Mouse (Mus musculus) neural tube, embryonic 13.5 days (tissue): ENCODE measurements around the gene B3glct. TPM values are rescaled to one million over a fixed set of nuclear protein-coding genes. Genes with fewer than 3 reads are reported as not detected.

Source experiments
- ATAC-seq: fragments of 200-750 bp; cut with Nextera tagmentation; 2 replicates; pipeline ENCODE4 v1.8.0; 2017; ENCODE audit warnings: low read depth, mild to moderate bottlenecking, moderate TSS enrichment, moderate library complexity
- H3K27ac ChIP-seq: fragments of 300-500 bp; sonication (generic); replicated peaks from 2 replicates; pipeline ENCODE4 v1.5.1; 2015; ENCODE audit warnings: moderate library complexity, mild to moderate bottlenecking, inconsistent platforms
- H3K27me3 ChIP-seq: fragments of 300-500 bp; sonication (generic); 2 replicates; pipeline ENCODE4 v1.6.1; 2015; ENCODE audit warnings: mild to moderate bottlenecking, inconsistent platforms
- H3K36me3 ChIP-seq: fragments of 300-500 bp; sonication (generic); 2 replicates; pipeline ENCODE4 v1.6.1; 2015; ENCODE audit warnings: mild to moderate bottlenecking, inconsistent platforms
- H3K4me1 ChIP-seq: fragments of 300-500 bp; sonication (generic); replicated peaks from 2 replicates; pipeline ENCODE4 v1.6.1; 2015; ENCODE audit warnings: inconsistent platforms
- H3K4me2 ChIP-seq: fragments of 300-500 bp; sonication (generic); 2 replicates; pipeline ENCODE4 v1.6.1; 2015; ENCODE audit warnings: inconsistent platforms, mild to moderate bottlenecking, moderate library complexity
- H3K4me3 ChIP-seq: fragments of 300-500 bp; sonication (generic); 2 replicates; pipeline ENCODE4 v1.5.1; 2015; ENCODE audit warnings: mild to moderate bottlenecking, inconsistent platforms
- H3K9ac ChIP-seq: fragments of 300-500 bp; sonication (generic); 2 replicates; pipeline ENCODE4 v1.6.1; 2015; ENCODE audit warnings: moderate library complexity, mild to moderate bottlenecking, inconsistent platforms
- H3K9me3 ChIP-seq: fragments of 300-500 bp; sonication (generic); 2 replicates; pipeline ENCODE4 v1.6.1; 2016; ENCODE audit warnings: inconsistent platforms
- WGBS: fragments of 180-500 bp; shearing (Covaris S2); methylation state at CpG from one replicate; pipeline ENCODE4 v1.1.7; 2015; 5-methylcytosine and 5-hydroxymethylcytosine counted together
- polyA plus RNA-seq: library from polyadenylated mRNA; unstranded; fragments of >200 nt; fragmentation: Nextera tagmentation; extraction: Ambion mirVana; gene quantifications from 2 replicates; pipeline ENCODE4 v1.2.1, GENCODE M21; 2015

The B3glct gene
- polyA plus RNA-seq, 1 experiment from 2014 or later = 16.1 TPM

DNA sequence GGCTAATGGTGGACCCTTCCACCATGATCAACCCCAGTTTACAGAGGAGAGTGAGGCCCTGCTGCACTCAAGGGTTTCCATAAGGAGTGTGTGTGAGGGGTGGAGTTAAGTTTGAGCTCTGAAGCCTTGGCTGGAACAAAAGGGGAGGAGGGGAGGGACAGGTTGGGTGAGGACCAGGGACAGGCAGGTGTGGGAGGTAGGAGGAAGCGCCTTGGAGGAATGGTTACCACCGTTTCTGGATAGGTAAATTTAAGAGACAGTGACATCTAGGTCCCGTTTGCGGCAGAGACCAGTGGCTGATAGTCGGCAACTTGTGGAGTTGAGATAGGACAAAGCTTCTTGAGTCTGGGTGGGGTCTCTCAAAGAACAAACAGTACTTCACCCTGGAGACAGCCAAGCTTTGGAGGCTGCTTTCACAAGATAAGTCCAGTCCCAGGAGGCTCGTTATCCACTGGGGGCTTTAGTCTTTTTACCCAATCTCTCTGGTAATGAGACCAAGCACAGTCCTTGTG, 29.1 kb upstream of the B3glct start:
- 83% methylated on average over 6 of the region's 6 CpGs for WGBS
- H3K4me2 ChIP-seq = no peak overlapping the region
- ATAC-seq = no peak
- no peaks in the 10 kb centered on the region for H3K9me3 ChIP-seq
- no peaks in the 10 kb centered on the region for H3K27me3 ChIP-seq
- no peaks in the 10 kb centered on the region for H3K36me3 ChIP-seq
- H3K4me1 ChIP-seq = peaks cover 11% of the 10 kb centered on the region; the same call in 1 of the 2 replicates
- H3K4me3 ChIP-seq = no peak overlapping the region
- no peak overlapping the region for H3K27ac ChIP-seq
- no peak overlapping the region for H3K9ac ChIP-seq

DNA sequence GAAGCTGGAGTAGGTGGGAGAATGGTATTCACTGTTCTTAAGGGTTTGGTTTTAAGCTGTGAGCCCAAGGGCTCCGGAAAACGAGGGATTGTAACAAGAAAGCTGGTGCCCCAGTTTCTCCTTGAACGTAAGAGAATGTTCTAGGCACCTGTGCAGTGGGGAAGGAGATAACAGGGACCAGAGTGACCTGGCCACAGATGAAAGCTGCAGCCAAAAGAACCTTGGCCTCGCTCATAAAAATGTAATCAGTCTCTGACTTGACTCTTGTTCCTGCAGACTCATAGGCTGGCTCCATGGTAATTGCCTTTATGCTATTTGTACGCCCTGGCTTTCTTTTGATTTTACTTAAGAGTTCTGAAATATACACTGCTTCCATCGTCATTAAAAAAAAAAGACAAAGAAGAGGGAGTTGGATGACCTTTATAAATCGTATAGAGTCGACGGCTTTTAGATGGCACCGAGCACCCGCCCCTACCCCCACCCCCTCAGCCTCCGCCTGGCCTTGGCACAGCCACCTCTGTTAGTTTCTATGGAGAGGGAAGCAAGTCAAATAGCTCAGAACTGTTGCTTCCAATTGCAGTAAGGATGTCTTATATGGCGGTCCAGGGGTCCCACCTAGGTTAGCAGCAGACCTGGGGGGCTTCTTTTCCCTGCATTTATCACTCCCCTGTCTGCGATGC, 28.4 kb upstream of the B3glct start:
- WGBS = 74% methylated on average over 14 of the region's 14 CpGs
- Histone ChIP-seq H3K27ac (no peak overlapping the region), H3K9me3 (no peaks in the 10 kb centered on the region), H3K4me2 (no peak overlapping the region), H3K36me3 (no peaks in the 10 kb centered on the region), H3K4me3 (no peak overlapping the region), H3K9ac (no peak overlapping the region), H3K4me1 (peaks cover 11% of the 10 kb centered on the region; the same call in 1 of the 2 replicates), H3K27me3 (no peaks in the 10 kb centered on the region)
- no peak for ATAC-seq

DNA sequence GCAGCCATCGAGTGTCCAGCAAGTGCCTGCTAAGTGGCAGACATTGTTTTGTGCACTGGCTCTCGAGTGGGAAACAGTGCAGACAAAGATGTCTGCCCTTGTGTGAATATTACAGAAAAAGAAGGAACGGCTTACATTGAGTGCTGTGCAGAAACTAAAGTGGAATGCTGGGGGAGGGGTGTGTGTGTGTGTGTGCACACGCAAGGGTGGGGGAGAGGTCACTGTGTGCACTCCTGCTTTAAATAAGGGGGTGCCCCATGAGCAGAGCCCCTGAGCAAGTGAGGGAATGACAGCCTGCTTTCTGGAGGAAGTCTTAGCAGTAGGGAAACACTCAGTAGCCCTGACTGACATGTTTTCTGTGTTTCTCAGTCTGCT, 27.9 kb upstream of the B3glct start:
- no peaks in the 10 kb centered on the region for H3K36me3 ChIP-seq
- H3K4me2 ChIP-seq = no peak overlapping the region
- 56% methylated on average over 4 of the region's 4 CpGs for WGBS
- H3K4me1 ChIP-seq = peaks cover 11% of the 10 kb centered on the region; the same call in 1 of the 2 replicates
- H3K9ac ChIP-seq = no peak overlapping the region
- no peak overlapping the region for H3K4me3 ChIP-seq
- H3K9me3 ChIP-seq = no peaks in the 10 kb centered on the region
- no peaks in the 10 kb centered on the region for H3K27me3 ChIP-seq
- H3K27ac ChIP-seq = no peak overlapping the region
- ATAC-seq = no peak

DNA sequence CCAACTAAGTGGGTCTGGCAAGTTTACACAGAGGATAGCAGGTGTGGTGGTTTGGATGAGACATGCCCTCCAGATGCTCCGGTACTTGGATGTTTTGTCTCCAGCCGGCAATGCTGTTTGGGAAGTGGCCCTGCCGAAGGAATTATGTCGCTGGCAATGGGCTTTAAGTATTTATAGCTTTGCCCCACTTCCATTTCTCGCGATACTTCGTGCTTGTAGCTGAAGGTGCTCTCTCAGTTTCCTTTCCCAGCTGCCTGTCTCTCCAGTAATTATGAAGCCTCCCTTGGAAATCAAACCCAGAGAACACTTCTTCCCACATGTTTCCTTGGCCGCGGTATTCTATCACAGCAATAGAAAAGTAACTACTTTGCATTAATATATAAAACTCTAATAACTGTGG, 22.4 kb upstream of the B3glct start:
- ATAC-seq = no peak
- Histone ChIP-seq H3K9ac (no peak overlapping the region), H3K4me1 (no peaks in the 10 kb centered on the region), H3K27ac (no peak overlapping the region), H3K36me3 (no peaks in the 10 kb centered on the region), H3K27me3 (no peaks in the 10 kb centered on the region), H3K4me2 (no peak overlapping the region), H3K4me3 (no peak overlapping the region), H3K9me3 (no peaks in the 10 kb centered on the region)
- WGBS = 81% methylated on average over 9 of the region's 9 CpGs

GRCm38 (mm10) chr5:149658022-149658421, 20.0 kb upstream of the B3glct start:
- H3K27me3 ChIP-seq = no peaks in the 10 kb centered on the region
- H3K9ac ChIP-seq = no peak overlapping the region
- H3K36me3 ChIP-seq = no peaks in the 10 kb centered on the region
- no peak for ATAC-seq
- H3K9me3 ChIP-seq = peaks cover 3% of the 10 kb centered on the region; the same call in 1 of the 2 replicates
- WGBS = 64% methylated on average over 3 of the region's 3 CpGs
- H3K4me2 ChIP-seq = no peak overlapping the region
- H3K27ac ChIP-seq = no peak overlapping the region
- H3K4me1 ChIP-seq = no peaks in the 10 kb centered on the region
- H3K4me3 ChIP-seq = no peak overlapping the region

DNA sequence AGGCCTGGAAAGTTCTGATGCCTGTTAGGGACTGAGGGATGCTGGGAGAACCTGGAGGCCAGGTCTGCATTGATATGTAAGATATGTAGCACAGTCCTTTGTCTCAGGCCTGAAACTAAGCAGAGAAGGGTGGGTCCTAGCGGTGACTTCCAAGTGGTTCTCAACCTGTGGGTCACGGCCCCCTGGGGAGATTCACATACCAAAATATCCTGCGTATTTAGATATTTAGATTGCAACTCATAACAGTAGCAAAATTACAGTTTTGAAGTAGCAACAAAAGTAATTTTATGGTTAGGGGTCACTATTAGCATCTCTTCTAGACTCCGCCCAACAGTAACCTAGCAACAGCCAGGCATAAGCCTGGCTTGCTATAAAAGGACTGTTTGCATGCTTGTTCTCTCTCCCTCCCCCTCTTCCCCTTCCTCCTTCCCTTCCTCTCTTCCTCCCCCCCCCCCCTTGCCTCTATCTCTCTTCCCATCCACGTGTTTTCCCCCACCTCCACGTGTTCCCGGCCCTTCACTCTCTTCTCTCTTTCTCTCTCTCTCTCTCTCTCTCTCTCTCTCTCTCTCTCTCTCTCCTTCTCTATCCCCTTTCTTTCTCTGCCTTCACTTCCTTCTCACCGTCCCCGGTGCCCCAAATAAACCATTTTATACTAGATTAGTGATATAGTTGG, 19.2 kb upstream of the B3glct start:
- peaks cover 3% of the 10 kb centered on the region; the same call in 1 of the 2 replicates for H3K9me3 ChIP-seq
- H3K27me3 ChIP-seq = no peaks in the 10 kb centered on the region
- H3K9ac ChIP-seq = no peak overlapping the region
- ATAC-seq = no peak
- WGBS = 60% methylated on average over 9 of the region's 9 CpGs
- no peak overlapping the region for H3K4me2 ChIP-seq
- no peaks in the 10 kb centered on the region for H3K36me3 ChIP-seq
- no peak overlapping the region for H3K4me3 ChIP-seq
- no peak overlapping the region for H3K27ac ChIP-seq
- no peaks in the 10 kb centered on the region for H3K4me1 ChIP-seq

DNA sequence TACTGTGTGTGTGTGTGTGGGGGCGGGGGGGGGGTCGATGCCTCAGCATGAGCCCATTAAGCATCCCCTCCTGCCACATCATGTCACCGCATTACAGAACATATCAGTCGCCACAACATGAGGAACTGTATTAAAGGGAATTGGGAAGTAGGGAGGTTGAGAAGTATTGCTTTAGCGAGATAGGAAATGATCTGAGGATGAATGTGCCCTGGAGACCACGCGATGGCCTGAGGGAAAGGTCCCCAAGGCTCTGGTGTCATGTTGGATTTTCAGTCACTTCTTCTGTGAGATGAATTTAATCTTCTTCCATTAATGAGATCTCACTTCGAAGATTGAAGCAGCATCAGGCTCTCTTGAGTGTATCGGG, 18.6 kb upstream of the B3glct start:
- Histone ChIP-seq H3K27ac (no peak overlapping the region), H3K9me3 (peaks cover 3% of the 10 kb centered on the region; the same call in 1 of the 2 replicates), H3K4me2 (no peak overlapping the region), H3K4me3 (no peak overlapping the region), H3K27me3 (no peaks in the 10 kb centered on the region), H3K9ac (no peak overlapping the region), H3K36me3 (no peaks in the 10 kb centered on the region), H3K4me1 (no peaks in the 10 kb centered on the region)
- ATAC-seq = no peak
- 58% methylated on average over 9 of the region's 9 CpGs for WGBS

- WGBS = 89% methylated on average over 6 of the region's 6 CpGs
- no peak overlapping the region for H3K4me2 ChIP-seq
- H3K27me3 ChIP-seq = no peaks in the 10 kb centered on the region
- ATAC-seq = no peak
- H3K4me3 ChIP-seq = no peak overlapping the region
- H3K9ac ChIP-seq = no peak overlapping the region
- no peaks in the 10 kb centered on the region for H3K4me1 ChIP-seq
- H3K9me3 ChIP-seq = peaks cover 3% of the 10 kb centered on the region; the same call in 1 of the 2 replicates
- H3K27ac ChIP-seq = no peak overlapping the region
- no peaks in the 10 kb centered on the region for H3K36me3 ChIP-seq
These were observed 16.6 kb upstream of the B3glct start for GRCm38 (mm10) chr5:149661428-149661827.

- Histone ChIP-seq H3K4me3 (no peak overlapping the region), H3K36me3 (no peaks in the 10 kb centered on the region)
These were observed 15.1 kb upstream of the B3glct start for GRCm38 (mm10) chr5:149662980-149663379.

GRCm38 (mm10) chr5:149663417-149663816, 14.6 kb upstream of the B3glct start:
- Histone ChIP-seq H3K4me2 (no peak overlapping the region), H3K4me3 (no peak overlapping the region), H3K9ac (no peak overlapping the region), H3K27ac (no peak overlapping the region), H3K4me1 (no peaks in the 10 kb centered on the region), H3K9me3 (peaks cover 3% of the 10 kb centered on the region; the same call in 1 of the 2 replicates), H3K36me3 (no peaks in the 10 kb centered on the region), H3K27me3 (no peaks in the 10 kb centered on the region)
- WGBS = 92% methylated on average over 5 of the region's 5 CpGs
- ATAC-seq = no peak

More at GRCm38 (mm10) chr5:149662980-149663379, 15.1 kb upstream of the B3glct start:
- H3K27ac ChIP-seq = no peak overlapping the region
- peaks cover 3% of the 10 kb centered on the region; the same call in 1 of the 2 replicates for H3K9me3 ChIP-seq
- no peaks in the 10 kb centered on the region for H3K4me1 ChIP-seq
- no peak overlapping the region for H3K4me2 ChIP-seq
- H3K27me3 ChIP-seq = no peaks in the 10 kb centered on the region
- ATAC-seq = no peak
- WGBS = 92% methylated on average over 6 of the region's 6 CpGs
- H3K9ac ChIP-seq = no peak overlapping the region

DNA sequence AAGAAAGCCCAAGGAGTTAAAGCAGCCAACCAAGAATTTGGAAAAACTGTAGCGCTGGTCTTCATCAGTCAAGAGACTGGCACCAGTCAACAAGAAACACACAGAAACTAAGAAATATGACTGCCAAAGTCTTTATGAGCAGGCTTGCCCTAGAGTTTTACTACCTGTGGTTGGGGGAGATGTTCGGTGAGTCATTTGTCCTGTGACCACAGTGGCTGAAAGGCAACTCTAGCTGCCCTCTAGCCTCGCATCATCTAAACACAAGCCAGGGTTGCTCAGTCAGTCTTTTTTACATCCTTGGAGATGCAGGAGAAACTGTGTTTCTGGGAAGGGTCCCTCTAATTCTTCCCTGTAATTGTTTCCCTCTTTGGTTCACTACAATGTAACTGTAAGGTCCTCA, 834 bp upstream of the B3glct start:
- no peak for ATAC-seq
- Histone ChIP-seq H3K9me3 (no peaks in the 10 kb centered on the region), H3K4me2 (no peak overlapping the region), H3K4me3 (no peak overlapping the region), H3K27me3 (no peaks in the 10 kb centered on the region), H3K4me1 (peaks cover 12% of the 10 kb centered on the region), H3K9ac (no peak overlapping the region), H3K36me3 (no peaks in the 10 kb centered on the region), H3K27ac (no peak overlapping the region)
- WGBS = 94% methylated on average over 3 of the region's 3 CpGs

- H3K36me3 ChIP-seq = no peaks in the 10 kb centered on the region
- H3K4me2 ChIP-seq = peak overlapping the region; percentile 72
- ATAC-seq = peak; percentile 51; the same call in 1 of the 2 replicates
- no peaks in the 10 kb centered on the region for H3K9me3 ChIP-seq
- WGBS = 2% methylated on average over 15 of the region's 15 CpGs
- peak overlapping the region; percentile 84 for H3K9ac ChIP-seq
- peak overlapping the region; percentile 71 for H3K4me3 ChIP-seq
- H3K27me3 ChIP-seq = no peaks in the 10 kb centered on the region
- no peak overlapping the region for H3K27ac ChIP-seq
- peaks cover 12% of the 10 kb centered on the region for H3K4me1 ChIP-seq
These were observed 939 bp downstream of the B3glct start for GRCm38 (mm10) chr5:149678990-149679348.
